Mouse (Mus musculus) forelimb bud, embryonic 11.5 days (tissue): ENCODE measurements around the gene Tnfrsf1a.

Experiments used
- DNase-seq: peaks from one replicate; pipeline ENCODE4 v3.0.0-alpha.2; 2012; ENCODE audit warnings: low read depth, low spot score

Tnfrsf1a gene

GRCm38 (mm10) chr6:125353655-125354054, 4.5 kb downstream of the Tnfrsf1a start:
- no peak for DNase-seq

GRCm38 (mm10) chr6:125354352-125355151, 5.4 kb downstream of the Tnfrsf1a start:
- no peak for DNase-seq

GRCm38 (mm10) chr6:125355197-125355741, 6.1 kb downstream of the Tnfrsf1a start:
- DNase-seq: peak; percentile 64

- DNase-seq: no peak
Observed at GRCm38 (mm10) chr6:125356264-125356663, 7.1 kb downstream of the Tnfrsf1a start.

- no peak for DNase-seq
Observed at GRCm38 (mm10) chr6:125357334-125357733, 8.2 kb downstream of the Tnfrsf1a start.

DNA sequence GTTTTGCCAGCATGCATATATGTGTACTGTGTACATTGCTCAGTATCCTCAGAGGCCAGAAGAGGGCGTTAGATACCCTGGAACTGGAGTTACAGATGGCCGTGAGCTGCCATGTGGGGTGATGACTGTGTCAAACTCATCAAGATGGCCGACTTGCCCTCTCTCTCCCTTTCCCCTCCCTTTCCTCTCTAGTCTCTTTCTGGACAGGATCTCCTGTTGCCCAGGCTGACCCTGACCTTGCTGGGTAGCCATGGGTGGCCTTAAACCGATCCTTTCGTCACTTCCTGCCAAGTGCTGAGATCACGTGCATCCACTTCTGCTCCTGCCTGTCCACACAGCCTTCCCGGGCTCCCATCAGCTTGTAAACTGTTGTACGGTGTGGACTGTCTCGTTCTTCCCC, 10.8 kb downstream of the Tnfrsf1a start:
- DNase-seq: no peak

GRCm38 (mm10) chr6:125360846-125361245, 11.7 kb downstream of the Tnfrsf1a start:
- no peak for DNase-seq

GRCm38 (mm10) chr6:125361467-125362291, 12.5 kb downstream of the Tnfrsf1a start:
- no peak for DNase-seq

DNA sequence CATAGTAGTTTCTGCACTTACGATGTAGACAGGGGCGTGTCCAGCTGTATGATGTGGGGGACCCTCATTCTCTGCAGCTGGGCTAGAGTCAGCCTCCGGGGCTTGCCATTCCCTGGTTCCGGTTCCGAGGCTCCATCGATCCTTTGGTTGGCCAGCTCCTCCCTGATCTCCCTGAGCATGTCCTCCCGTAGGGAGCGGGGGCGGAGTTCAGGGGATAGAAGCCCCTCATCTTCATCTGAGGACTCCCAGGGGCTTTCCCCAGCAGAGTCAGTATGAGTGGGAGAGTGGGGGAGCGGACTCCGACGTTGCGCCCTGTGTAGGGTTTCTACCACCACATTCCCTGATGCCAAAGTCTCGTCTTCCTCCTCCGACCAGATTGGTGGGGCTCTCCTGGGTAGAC, 13.9 kb downstream of the Tnfrsf1a start:
- DNase-seq: no peak

GRCm38 (mm10) chr6:125363451-125364242, 14.5 kb downstream of the Tnfrsf1a start:
- no peak for DNase-seq

GRCm38 (mm10) chr6:125364448-125364847, 15.3 kb downstream of the Tnfrsf1a start:
- DNase-seq: no peak

GRCm38 (mm10) chr6:125365522-125365921, 16.4 kb downstream of the Tnfrsf1a start:
- DNase-seq: no peak

GRCm38 (mm10) chr6:125366133-125366532, 17.0 kb downstream of the Tnfrsf1a start:
- DNase-seq: no peak

DNA sequence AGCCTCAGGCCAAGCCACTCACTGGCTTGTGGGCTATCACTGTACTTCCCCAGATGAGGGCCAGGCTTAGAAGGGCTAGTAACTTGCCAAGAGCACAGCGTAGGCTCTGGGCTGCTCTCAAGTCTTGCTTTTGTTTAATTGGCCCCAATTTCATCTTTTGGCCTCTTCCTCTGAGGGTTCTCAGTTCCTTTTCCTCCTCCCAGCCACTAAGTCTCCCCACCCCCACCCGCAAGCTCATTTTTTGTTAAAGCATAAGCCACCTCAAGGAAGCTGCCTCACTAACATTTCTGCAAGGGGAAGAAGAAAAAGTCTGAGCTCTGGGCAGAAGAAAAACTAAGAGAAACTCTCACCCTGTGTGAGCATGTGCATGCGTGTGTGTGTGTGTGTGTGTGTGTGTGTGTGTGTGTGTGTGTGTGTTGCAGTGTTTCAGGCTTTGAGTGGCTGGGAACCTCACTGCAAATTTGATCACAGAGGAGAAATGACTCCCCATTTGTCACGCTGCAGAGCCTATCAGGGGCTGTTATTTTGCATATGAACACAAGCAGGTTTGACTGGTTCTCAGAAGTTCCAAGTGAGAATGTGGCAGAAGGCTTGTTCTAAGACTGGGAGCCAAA, 18.7 kb downstream of the Tnfrsf1a start:
- peak; percentile 58 for DNase-seq

- no peak for DNase-seq
Observed at GRCm38 (mm10) chr6:125377042-125377441, 27.9 kb downstream of the Tnfrsf1a start.

DNA sequence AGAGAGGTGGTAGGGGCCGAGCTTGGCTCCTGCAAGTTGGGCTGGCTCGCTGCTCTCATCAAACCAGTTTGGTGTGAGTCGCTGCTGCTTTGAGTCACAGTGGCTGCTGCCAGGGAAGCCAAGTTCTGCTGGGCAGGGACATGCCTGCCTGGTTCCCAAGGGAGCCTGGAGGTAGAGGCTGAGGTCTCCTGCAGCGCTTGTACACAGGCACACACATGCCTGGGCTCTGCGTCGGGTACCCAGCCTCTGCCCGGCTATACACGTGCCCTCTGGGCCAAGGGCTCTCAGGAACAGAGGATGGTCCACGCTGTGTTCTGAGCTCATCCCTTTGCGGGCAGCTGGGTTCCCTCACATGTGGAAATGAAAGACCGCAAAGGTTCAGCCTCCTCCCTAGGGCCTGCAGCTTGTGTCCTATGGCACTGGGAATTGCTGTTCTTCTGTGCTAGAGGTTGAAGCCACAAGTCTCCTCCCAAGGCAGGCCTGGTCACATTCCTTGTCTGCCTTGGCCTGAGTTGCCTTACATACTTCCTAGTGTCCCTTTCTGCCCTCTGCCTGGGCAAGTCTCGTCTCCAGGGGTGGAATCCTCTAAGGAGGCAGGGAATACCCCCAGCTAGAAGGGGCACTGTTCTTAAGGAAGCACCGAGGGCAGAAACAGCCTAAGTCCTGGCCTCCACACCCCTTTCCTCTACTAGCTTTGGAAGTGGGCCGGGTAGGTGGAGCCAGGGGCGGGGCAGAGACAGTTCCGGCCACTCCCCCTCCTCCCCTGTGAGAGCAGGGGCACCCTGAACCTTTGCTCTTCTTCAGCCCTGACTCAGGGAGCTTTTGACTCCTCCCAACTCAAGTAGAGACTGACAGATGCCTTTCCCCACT, 28.7 kb downstream of the Tnfrsf1a start:
- no peak for DNase-seq

- DNase-seq: no peak
Observed at GRCm38 (mm10) chr6:125378621-125379020, 29.5 kb downstream of the Tnfrsf1a start.

DNA sequence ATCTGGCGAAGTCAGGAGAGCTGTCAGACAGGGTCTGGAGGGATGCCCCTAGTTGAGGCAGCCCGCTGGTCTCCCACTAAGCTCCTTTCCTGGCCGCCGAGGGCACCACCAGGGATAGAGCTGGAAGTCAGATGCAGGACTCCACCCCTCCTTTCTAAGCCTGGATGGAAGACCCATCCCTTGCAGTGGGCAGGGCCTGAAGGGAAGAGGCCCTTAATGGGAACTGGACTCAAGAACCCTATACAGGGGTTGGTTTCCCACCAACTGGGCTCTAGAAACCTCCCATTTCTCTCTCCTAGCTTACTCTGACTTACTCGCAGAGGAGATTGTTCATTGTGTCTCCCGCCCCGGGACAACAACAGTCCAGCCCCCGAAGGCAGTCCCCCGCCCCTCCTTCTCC, 30.6 kb downstream of the Tnfrsf1a start:
- DNase-seq: no peak

DNA sequence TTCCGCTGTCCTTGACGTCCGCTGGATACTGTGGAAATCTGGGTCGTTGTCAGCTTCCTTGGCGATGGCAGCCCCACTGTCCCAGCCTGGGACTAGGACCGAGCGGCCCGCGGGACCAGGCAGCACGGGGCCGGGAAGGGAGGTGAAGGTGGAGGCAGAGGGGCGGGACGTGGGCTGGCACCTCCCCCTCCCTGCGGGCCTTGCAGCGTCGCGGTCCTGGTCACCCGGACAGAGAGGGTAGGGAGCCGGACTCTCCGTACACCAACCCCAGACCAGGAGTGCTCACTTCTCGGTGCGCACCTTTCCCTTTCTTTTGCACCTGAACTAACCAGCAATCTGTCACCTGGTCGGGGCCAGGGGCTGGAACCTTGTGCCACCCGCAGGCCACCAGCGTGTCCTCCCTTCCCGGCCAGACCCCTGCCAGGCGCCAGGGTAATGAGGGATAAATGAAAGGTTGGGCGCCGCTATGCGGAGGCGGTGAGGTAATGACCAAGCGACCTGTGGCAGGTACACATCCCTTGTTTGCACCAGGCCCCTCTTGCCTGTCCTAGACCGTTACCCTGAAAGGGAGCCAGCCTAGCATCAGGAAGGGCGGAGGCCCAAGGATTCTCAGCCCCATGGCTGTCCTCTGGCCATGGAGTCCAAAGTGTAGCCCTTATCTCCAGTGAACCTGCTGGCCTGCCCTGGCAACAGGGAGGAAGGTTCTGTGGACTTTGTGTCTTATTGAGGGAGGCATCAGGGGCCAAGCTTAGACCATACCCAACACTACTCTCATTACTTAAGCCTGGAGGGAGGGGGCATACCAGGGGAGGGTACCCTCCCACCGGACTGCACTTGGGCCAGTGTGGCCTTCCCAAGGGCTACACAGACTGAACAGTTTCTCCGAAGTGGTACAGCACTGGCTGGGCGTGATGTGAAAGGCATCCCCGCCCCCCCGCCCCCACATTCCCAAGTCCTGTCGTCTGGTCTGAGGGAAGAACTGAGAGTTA, 31.5 kb downstream of the Tnfrsf1a start, which contains the start of gene Plekhg6:
Gene Plekhg6 (minus strand): TSS at position 422 of the 989 bp plus-strand sequence.
- DNase-seq: no peak
